Mouse (Mus musculus): ENCODE data around the gene Phip. TPM values are rescaled to one million over a fixed set of nuclear protein-coding genes. Genes with fewer than 3 reads are reported as not detected.

Phip gene
- 43.7 and 56.9 TPM in 2 replicates for total RNA-seq (2014; rRNA removed)
- 49.7 and 51.0 TPM in 2 replicates for polyA plus RNA-seq (2015; fragmentation: Nextera tagmentation; extraction: Ambion mirVana)

GRCm38 (mm10) chr9:82975342-82976215, at the start of gene Phip:
TSS of gene Phip (minus strand) at chr9:82975516.
- Histone ChIP-seq H3K4me2 (ENCODE audit: low read depth, low read length) (peak within 1 kb of the TSS; percentile 70), H3K9ac (replicated peaks; ENCODE audit: low read length) (peak within 1 kb of the TSS; percentile 92), H3K27ac (peak within 1 kb of the TSS; percentile 100), H3K4me1 (ENCODE audit: insufficient read depth, low read length) (no peaks in the 10 kb centered on the region), H3K27me3 (ENCODE audit: insufficient read depth, low read length) (no peaks in the 10 kb centered on the region), H3K36me3 (ENCODE audit: insufficient read depth, low read length) (no peaks in the 10 kb centered on the region), H3K9me3 (ENCODE audit: low read length) (no peaks in the 10 kb centered on the region), H3K4me3 (ENCODE audit: low read length) (peak within 1 kb of the TSS; percentile 96)
- peak; percentile 91 for ATAC-seq
- peak; percentile 45 for TF ChIP-seq CTCF (IDR thresholded peaks at IDR 0.05; ENCODE audit: low read depth)
- under 1% methylated on average over 68 of the region's 79 CpGs for WGBS
- DNase-seq (ENCODE audit: low spot score) = peak; percentile 98

GRCm38 (mm10) chr9:83023724-83024123, 48.4 kb upstream of the Phip start:
- Histone ChIP-seq H3K27ac (no peak overlapping the region), H3K4me3 (ENCODE audit: low read length) (no peak overlapping the region), H3K36me3 (ENCODE audit: insufficient read depth, low read length) (no peaks in the 10 kb centered on the region), H3K27me3 (ENCODE audit: insufficient read depth, low read length) (no peaks in the 10 kb centered on the region), H3K4me1 (ENCODE audit: insufficient read depth, low read length) (no peaks in the 10 kb centered on the region), H3K9ac (replicated peaks; ENCODE audit: low read length) (no peak overlapping the region), H3K9me3 (ENCODE audit: low read length) (no peaks in the 10 kb centered on the region), H3K4me2 (ENCODE audit: low read depth, low read length) (no peak overlapping the region)
- TF ChIP-seq CTCF (IDR thresholded peaks at IDR 0.05; ENCODE audit: low read depth) = no peak
- DNase-seq (ENCODE audit: low spot score) (no peak), ATAC-seq (no peak)
- WGBS = 79% methylated on average over 6 of the region's 6 CpGs

- no peak overlapping the region for H3K27ac ChIP-seq
- H3K4me1 ChIP-seq (ENCODE audit: insufficient read depth, low read length) = no peaks in the 10 kb centered on the region
- H3K27me3 ChIP-seq (ENCODE audit: insufficient read depth, low read length) = no peaks in the 10 kb centered on the region
- H3K9me3 ChIP-seq (ENCODE audit: low read length) = no peaks in the 10 kb centered on the region
- no peak overlapping the region for H3K4me3 ChIP-seq (ENCODE audit: low read length)
- no peak for DNase-seq (ENCODE audit: low spot score)
- no peak overlapping the region for H3K9ac ChIP-seq (replicated peaks; ENCODE audit: low read length)
- no peak for ATAC-seq
- no peaks in the 10 kb centered on the region for H3K36me3 ChIP-seq (ENCODE audit: insufficient read depth, low read length)
- no peak overlapping the region for H3K4me2 ChIP-seq (ENCODE audit: low read depth, low read length)
- no peak for TF ChIP-seq CTCF (IDR thresholded peaks at IDR 0.05; ENCODE audit: low read depth)
- 86% methylated on average over 4 of the region's 4 CpGs for WGBS
Measured at GRCm38 (mm10) chr9:83014516-83014915, 39.2 kb upstream of the Phip start.

GRCm38 (mm10) chr9:83008306-83008705, 33.0 kb upstream of the Phip start:
- H3K4me3 ChIP-seq (ENCODE audit: low read length) = no peak overlapping the region
- no peaks in the 10 kb centered on the region for H3K27me3 ChIP-seq (ENCODE audit: insufficient read depth, low read length)
- no peak for DNase-seq (ENCODE audit: low spot score)
- ATAC-seq = no peak
- TF ChIP-seq CTCF (IDR thresholded peaks at IDR 0.05; ENCODE audit: low read depth) = no peak
- no peak overlapping the region for H3K27ac ChIP-seq
- no peaks in the 10 kb centered on the region for H3K36me3 ChIP-seq (ENCODE audit: insufficient read depth, low read length)
- no peaks in the 10 kb centered on the region for H3K4me1 ChIP-seq (ENCODE audit: insufficient read depth, low read length)
- no peaks in the 10 kb centered on the region for H3K9me3 ChIP-seq (ENCODE audit: low read length)
- H3K9ac ChIP-seq (replicated peaks; ENCODE audit: low read length) = no peak overlapping the region
- 96% methylated on average over 1 of the region's 1 CpGs for WGBS
- no peak overlapping the region for H3K4me2 ChIP-seq (ENCODE audit: low read depth, low read length)

GRCm38 (mm10) chr9:83001342-83001741, 26.0 kb upstream of the Phip start:
- H3K4me1 ChIP-seq (ENCODE audit: insufficient read depth, low read length) = no peaks in the 10 kb centered on the region
- H3K4me3 ChIP-seq (ENCODE audit: low read length) = no peak overlapping the region
- 89% methylated on average over 4 of the region's 4 CpGs for WGBS
- H3K27ac ChIP-seq = no peak overlapping the region
- H3K9me3 ChIP-seq (ENCODE audit: low read length) = no peaks in the 10 kb centered on the region
- no peak for TF ChIP-seq CTCF (IDR thresholded peaks at IDR 0.05; ENCODE audit: low read depth)
- no peak overlapping the region for H3K4me2 ChIP-seq (ENCODE audit: low read depth, low read length)
- DNase-seq (ENCODE audit: low spot score) (no peak), ATAC-seq (no peak)
- H3K36me3 ChIP-seq (ENCODE audit: insufficient read depth, low read length) = no peaks in the 10 kb centered on the region
- H3K9ac ChIP-seq (replicated peaks; ENCODE audit: low read length) = no peak overlapping the region
- H3K27me3 ChIP-seq (ENCODE audit: insufficient read depth, low read length) = no peaks in the 10 kb centered on the region

- WGBS = 85% methylated on average over 2 of the region's 2 CpGs
- Histone ChIP-seq H3K27ac (no peak overlapping the region), H3K36me3 (ENCODE audit: insufficient read depth, low read length) (no peaks in the 10 kb centered on the region), H3K9me3 (ENCODE audit: low read length) (no peaks in the 10 kb centered on the region), H3K9ac (replicated peaks; ENCODE audit: low read length) (no peak overlapping the region), H3K4me3 (ENCODE audit: low read length) (no peak overlapping the region), H3K4me1 (ENCODE audit: insufficient read depth, low read length) (no peaks in the 10 kb centered on the region), H3K4me2 (ENCODE audit: low read depth, low read length) (no peak overlapping the region), H3K27me3 (ENCODE audit: insufficient read depth, low read length) (no peaks in the 10 kb centered on the region)
- TF ChIP-seq CTCF (IDR thresholded peaks at IDR 0.05; ENCODE audit: low read depth) = no peak
- no peak for DNase-seq (ENCODE audit: low spot score)
- no peak for ATAC-seq
Measured at GRCm38 (mm10) chr9:82997765-82998500, 22.6 kb upstream of the Phip start.

Data from hindbrain, postnatal 0 days (tissue).